Mouse (Mus musculus) left cerebral cortex, postnatal 36 days (tissue): Measurements from ENCODE around the gene Blm. TPM values are rescaled to one million over a fixed set of nuclear protein-coding genes. Genes with fewer than 3 reads are reported as not detected.

Experiments used
- DNase-seq, 2 experiments: peaks; one replicate each; pipeline ENCODE4 v3.0.0; 2021 to 2022; ENCODE audit warnings: low spot score in 2 of 2, mixed read lengths in 1 of 2
- intact Hi-C: fragments of 180-260 bp; cut with DNase I; formaldehyde crosslinking; loops from one replicate; pipeline ENCODE4 v1.15.1; 2025
- total RNA-seq, 2 experiments: library from RNA; stranded (reverse); gene quantifications; 2 replicates each; pipeline ENCODE4 v1.2.3; 2021

Blm gene
- 1 to 10 TPM; 5.2 to 5.9 TPM for total RNA-seq

GRCm38 (mm10) chr7:80535009-80535744 lies at the start of gene Blm:
Gene Blm (minus strand): TSS chr7:80535119.
- intact Hi-C loops = no loop called here
- peak; percentile 95 for DNase-seq

DNA sequence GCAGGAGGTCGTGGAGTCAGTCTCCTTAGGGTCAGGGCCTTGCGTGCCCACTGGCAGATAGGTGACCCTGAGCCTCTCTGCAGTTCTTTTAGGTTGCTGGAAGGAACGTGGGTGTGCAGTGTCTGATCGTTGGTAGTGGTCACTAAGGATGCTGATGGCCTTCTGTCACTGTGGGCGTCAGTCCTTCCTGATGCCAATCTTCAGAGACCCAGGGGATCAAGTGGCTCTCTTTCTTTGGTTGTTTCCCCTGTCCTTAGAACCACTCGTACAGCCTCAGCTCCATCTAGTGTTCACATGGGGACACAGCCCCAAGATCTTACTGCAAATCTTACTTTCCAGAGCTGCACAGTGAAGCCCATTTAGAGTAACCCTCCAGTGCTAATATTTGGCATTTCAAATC lies 49.1 kb upstream of the Blm start:
- peak; percentile 23 to 38 for DNase-seq
- intact Hi-C loops = loop anchor here (1.0 kb wide), 1 partner anchor 198 kb away; no protein-coding TSS in a partner anchor

DNA sequence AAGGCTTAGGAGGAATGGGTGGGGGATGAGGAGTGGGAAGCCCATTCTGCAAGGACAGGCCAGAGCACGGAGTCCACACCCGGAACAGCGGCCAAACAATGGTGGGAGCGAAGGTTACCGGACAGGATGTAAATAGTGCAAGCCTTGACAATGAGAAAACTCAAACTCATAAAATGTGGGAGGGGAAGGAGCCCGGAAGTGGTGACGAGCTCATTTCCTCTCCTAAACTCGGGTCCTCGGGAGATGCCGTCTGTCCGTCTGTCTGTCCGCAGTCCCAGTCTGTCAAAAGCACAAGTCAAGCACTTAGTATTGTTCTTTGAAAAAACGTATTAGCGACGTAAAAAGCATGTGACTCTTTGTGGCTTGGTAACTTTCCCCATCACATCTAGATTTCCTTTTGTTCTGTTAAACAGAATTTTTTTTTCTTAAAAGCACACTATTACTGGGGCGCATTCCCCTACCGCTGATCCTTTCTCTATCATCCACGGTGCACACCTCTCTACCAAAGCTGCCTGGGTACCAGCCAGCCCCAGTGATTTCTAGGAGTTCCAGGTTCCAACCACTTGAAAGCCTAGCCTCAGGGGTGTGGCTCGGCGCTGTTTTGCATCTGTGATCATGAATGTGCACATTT lies 48.0 kb upstream of the Blm start:
- intact Hi-C loops = no loop called here

GRCm38 (mm10) chr7:80580368-80580767 lies 45.4 kb upstream of the Blm start:
- peak in 1 of 2 experiments; percentile 25 for DNase-seq
- intact Hi-C loops = loop anchor here (1.0 kb wide), 1 partner anchor 194 kb away; no protein-coding TSS in a partner anchor

More for the DNA sequence above, 48.0 kb upstream of the Blm start:
- DNase-seq = no peak

GRCm38 (mm10) chr7:80577417-80577980 lies 42.6 kb upstream of the Blm start:
- intact Hi-C loops = no loop called here
- DNase-seq = no peak

DNA sequence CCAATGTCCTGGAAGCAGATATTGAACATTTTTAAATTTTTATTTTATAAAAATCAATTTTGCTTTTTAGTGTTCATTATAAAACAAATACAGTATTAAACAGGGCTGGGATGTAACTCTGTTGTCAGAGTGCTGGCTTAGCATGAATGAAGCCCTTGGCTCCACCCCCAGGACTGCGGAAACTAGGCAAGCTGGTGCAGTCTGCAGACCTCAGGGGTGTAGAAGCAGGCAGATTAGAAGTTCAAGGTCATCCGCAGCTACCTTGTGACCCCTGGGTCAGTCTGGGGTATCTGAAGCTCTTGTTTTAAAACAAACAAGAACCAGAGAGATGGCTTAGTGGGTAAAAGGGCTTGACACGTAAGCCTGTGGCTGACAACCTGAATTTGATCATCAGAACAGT lies 41.7 kb upstream of the Blm start:
- DNase-seq = no peak
- intact Hi-C loops = no loop called here

- no peak for DNase-seq
- intact Hi-C loops = no loop called here
These were observed 40.8 kb upstream of the Blm start for GRCm38 (mm10) chr7:80575750-80576149.

DNA sequence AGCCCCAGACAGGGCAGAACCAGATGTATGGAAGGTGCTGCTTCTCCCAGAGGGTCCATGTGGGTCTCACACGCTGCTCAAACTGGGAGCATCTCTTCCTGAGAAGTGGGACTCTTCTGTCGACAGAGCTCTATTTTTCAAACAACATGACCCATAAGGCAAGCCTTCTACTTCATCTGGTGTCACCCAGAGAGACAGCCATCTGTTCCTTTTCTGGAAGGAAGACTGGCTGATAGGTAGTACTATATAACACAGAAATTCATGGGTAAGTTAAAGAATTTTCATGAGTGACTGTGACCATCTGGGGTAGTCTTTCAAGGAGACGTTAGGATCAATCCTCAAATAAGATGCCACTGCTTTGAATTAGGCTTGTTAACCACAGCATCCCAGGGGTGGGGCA lies 38.2 kb upstream of the Blm start:
- DNase-seq = no peak
- intact Hi-C loops = no loop called here

DNA sequence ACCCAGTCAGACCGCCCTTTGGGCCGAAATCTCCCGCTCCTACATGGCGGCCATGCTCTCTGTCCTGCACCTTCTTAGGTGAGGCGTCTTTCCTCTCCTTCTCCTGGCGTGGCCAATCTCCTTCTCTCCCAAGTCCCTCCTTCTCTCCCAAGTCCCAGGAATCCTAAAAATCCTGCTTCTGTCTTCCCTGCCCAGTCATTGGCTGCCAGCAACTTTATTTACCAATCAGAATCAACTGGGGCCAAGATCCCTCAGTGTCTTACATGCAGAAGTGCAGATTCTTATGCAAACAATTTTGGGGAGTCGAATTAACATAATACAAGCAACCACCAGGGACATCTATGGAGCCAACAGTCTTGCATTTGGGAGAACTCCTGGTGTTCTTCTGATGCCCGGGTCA lies 33.1 kb upstream of the Blm start:
- no peak for DNase-seq
- intact Hi-C loops = no loop called here

GRCm38 (mm10) chr7:80561931-80562330 lies 27.0 kb upstream of the Blm start:
- intact Hi-C loops = no loop called here

DNA sequence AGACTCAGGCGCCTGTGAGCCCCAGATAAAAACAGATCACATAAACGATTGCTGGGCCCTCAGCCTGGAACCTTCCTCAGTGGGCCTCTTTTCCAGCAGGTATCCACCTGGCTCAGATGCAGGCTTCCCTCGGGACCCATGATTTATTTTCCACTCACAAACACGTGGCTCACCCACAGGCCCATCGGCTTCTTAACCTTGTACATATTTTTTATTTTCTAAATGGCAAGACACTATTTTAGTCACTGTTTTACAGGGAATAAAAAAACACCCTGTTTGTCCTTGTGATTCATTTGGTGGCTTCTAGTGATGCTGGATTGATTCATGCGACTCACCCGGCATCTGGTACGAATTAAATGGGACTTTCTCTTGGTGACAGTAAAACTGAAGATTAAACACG lies 26.4 kb upstream of the Blm start:
- no peak for DNase-seq
- intact Hi-C loops = no loop called here

More at GRCm38 (mm10) chr7:80561931-80562330, 27.0 kb upstream of the Blm start:
- no peak for DNase-seq

DNA sequence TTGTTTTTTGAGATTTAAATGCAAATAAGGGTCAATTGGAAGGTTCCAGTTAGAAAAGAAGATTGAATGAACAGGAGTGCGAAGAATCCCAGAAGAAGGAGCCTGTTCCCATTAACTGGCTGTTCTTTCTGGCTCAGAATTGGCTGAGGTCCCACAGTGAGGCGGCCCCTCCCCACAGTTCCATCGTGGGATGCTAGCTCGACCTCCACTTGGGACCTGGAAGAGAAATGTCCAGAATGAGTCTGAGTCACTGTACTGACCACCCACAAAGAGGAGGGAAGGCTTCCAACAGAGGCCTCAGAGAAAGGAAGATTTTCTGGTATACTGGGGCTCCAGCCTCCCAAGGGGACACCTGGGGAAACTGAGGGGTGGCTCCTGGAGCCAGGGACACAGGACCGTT lies 23.7 kb upstream of the Blm start:
- intact Hi-C loops = no loop called here
- no peak for DNase-seq

DNA sequence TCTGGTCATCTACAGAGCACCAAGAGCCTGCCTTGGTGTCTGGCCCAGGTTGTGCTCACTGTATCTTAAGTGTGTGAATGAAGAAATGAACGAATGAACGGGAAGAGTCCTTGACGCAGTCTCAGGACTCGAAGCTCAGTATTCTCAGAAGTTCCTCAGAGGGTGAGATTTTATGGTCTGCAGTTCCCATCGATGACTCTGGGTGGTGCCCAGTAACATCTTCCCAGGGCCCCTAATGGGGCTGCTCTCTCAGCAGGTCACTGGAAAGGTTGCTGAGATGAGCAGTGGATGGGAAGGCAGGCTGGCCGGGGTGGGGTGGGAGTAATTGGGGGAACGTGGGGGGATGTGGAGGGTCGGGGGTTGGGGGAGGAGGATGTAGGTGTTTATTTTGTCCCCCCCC lies 23.2 kb upstream of the Blm start:
- DNase-seq = no peak
- intact Hi-C loops = no loop called here

GRCm38 (mm10) chr7:80557161-80557560 lies 22.2 kb upstream of the Blm start:
- intact Hi-C loops = no loop called here

DNA sequence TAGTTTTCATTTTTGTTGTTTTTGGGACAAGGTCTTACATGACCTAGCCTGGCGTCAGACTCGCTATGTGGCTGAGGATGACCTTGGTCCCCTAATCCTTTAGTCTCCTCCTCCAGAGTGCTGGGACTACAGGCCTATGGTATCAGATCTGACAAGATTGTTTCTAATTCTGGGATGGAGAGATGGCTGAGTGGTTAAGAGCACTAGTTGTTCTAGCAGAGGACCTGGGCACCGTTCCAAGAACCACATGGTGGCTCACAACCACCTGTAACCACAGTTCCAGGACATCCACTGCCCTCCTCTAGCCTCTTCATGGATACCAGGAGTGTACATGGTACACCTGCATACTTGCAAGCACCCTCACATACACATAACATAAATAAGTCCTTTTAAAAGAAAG lies 21.2 kb upstream of the Blm start:
- intact Hi-C loops = no loop called here
- no peak for DNase-seq

More at GRCm38 (mm10) chr7:80557161-80557560, 22.2 kb upstream of the Blm start:
- no peak for DNase-seq

- intact Hi-C loops = no loop called here
- DNase-seq = no peak
These were observed 20.2 kb upstream of the Blm start for GRCm38 (mm10) chr7:80555146-80555545.

DNA sequence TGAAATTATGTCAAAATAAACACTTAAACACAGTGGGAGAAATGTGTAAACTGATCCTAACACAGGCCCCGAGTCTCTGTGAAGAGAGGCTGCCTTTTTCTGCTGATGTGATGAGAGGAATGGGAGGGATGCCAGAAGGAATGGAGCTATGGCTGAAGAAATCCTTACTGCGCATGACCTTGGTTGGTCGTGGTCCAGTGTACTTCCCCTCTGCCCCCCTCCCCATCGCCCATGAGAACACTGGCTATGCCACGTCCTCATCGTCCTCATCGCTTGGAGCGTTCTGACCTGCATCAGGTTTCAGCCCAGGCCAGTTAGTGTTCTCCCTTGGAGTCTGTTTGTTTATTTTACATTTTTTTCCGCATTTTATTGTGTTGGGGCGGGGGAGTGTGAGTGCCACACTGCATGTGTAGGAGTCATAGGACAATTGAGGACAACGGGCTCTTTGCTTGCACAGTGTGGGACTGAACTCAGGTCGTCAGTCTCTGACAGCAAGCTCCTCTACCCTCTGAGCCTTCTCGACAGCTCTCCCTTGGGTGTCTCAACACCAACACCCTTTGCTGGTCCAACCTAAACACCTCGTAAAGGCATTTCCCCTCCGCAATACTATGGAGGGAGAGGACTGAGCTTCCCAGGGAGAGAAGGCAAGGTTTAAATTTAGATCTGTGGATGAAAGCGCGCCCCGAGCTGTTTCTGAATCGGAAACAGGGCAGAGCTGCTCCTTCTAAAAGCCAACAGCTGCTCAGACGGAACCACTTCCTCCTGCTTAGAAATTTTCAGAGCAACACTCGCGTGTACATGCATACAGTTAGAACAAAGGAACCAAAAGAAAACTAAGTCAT lies 19.5 kb upstream of the Blm start:
- DNase-seq = peak; percentile 26 to 32
- intact Hi-C loops = no loop called here

- DNase-seq = no peak
- intact Hi-C loops = no loop called here
These were observed 13.8 kb upstream of the Blm start for GRCm38 (mm10) chr7:80548513-80549260.

DNA sequence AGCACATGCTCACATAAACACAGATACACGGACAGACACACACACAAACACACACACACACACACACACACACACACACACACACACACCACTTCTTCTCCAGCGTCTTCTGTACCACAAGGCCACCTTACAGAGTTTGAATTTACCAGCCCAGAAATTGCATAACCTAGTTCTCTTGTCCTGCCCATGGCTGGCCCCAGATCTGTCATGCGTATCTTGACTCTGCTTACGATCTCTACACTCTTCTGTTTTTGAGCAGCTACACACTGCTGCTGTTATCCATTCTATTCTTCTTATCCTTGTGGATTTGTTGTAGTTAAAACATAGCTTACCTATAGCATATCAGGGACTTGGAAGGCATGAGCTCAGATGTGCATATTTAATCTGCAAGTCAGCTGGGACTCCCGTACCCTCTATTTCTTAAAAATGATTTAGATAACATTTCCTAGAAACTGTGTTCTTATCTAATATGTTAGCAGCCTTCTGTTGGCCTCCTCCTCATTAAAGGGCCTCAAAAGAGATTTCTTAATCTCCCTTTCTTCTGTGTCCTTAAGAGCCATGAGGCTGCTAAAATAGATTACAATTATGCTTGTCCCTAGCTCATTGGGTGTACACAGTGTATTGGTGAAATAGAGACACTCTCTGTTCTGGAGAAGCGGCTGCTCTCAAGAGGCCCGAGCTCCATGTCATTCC lies 7.4 kb upstream of the Blm start:
- intact Hi-C loops = no loop called here
- no peak for DNase-seq
